Mouse (Mus musculus) heart, embryonic 16.5 days (tissue): ENCODE measurements around the gene Ptch1. TPM values are rescaled to one million over a fixed set of nuclear protein-coding genes. Genes with fewer than 3 reads are reported as not detected.

Source experiments
- ATAC-seq: fragments of 200-750 bp; cut with Nextera tagmentation; replicated peaks from 2 replicates; pipeline ENCODE4 v1.8.0; 2017; ENCODE audit warnings: moderate number of reproducible peaks; ENCODE audit not compliant: insufficient read depth, low FRiP score; ENCODE audit errors: extremely low read depth
- H3K27ac ChIP-seq: fragments of 300-500 bp; sonication (generic); 2 replicates; pipeline ENCODE4 v1.5.1; 2014; ENCODE audit warnings: mild to moderate bottlenecking, low read length, control low read depth, moderate library complexity
- H3K27me3 ChIP-seq: fragments of 300-500 bp; sonication (generic); 2 replicates; pipeline ENCODE4 v1.6.1; 2014; ENCODE audit warnings: low read length, mixed read lengths; ENCODE audit not compliant: control insufficient read depth, insufficient read depth
- H3K36me3 ChIP-seq: fragments of 300-500 bp; sonication (generic); 2 replicates; pipeline ENCODE4 v1.6.1; 2014; ENCODE audit not compliant: control insufficient read depth, insufficient read depth
- H3K4me1 ChIP-seq: fragments of 300-500 bp; sonication (generic); 2 replicates; pipeline ENCODE4 v1.6.1; 2014; ENCODE audit warnings: low read length, mixed read lengths; ENCODE audit not compliant: control insufficient read depth, insufficient read depth
- H3K4me2 ChIP-seq: fragments of 300-500 bp; sonication (generic); 2 replicates; pipeline ENCODE4 v1.6.1; 2014; ENCODE audit warnings: low read depth, mild to moderate bottlenecking, control low read depth, low read length
- H3K4me3 ChIP-seq: fragments of 300-500 bp; sonication (generic); 2 replicates; pipeline ENCODE4 v1.5.1; 2014; ENCODE audit warnings: mild to moderate bottlenecking, control low read depth, low read length
- H3K9ac ChIP-seq: fragments of 300-500 bp; sonication (generic); 2 replicates; pipeline ENCODE4 v1.6.1; 2014; ENCODE audit warnings: low read length, control low read depth
- H3K9me3 ChIP-seq: fragments of 300-500 bp; sonication (generic); replicated peaks from 2 replicates; pipeline ENCODE4 v1.6.1; 2016; ENCODE audit warnings: low read length; ENCODE audit not compliant: control insufficient read depth
- WGBS: fragments of 180-500 bp; shearing (Covaris S2); extraction: QIAGEN DNeasy Blood & Tissue Kit; methylation state at CpG from one replicate; pipeline ENCODE4 v1.1.7; 2014; 5-methylcytosine and 5-hydroxymethylcytosine counted together
- polyA plus RNA-seq: library from polyadenylated mRNA; unstranded; fragments of >200 nt; fragmentation: Nextera tagmentation; extraction: Ambion mirVana; gene quantifications from 2 replicates; pipeline ENCODE4 v1.2.1, GENCODE M21; 2015

The Ptch1 gene
- 5.6 and 7.9 TPM in 2 replicates for polyA plus RNA-seq

DNA sequence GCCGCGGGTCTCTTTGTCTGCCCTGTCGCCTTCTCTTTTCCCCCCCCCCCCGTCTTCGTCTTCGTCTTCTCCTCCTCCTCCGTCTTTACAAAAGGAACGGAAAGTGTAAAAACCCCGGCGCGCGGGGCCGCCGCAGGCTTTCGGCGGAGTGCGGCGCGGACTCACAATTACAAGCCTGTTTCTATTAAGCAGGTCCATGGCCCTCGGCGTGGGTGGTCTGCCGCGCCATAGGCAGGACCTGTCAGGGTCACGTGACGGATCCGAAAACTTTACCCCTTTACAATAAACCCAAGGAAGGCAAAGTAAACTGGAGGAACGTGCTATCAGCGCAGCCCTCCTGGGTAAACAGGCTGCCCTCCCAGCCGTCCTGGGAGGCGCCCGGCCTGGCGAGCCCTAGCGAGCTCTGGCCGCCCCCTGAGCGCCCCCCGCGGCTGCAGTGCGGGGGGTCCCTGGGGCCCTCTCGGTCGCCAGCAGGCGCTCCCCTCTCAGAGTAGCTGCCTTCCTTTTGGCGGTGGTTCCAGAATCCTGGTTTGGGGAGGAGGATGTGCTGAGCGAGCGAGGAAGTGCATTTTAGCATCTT is at the start of gene Ptch1:
TSS of gene Ptch1 (minus strand) at position 343 of the 580 bp plus-strand sequence.
- WGBS: 2% methylated on average over 43 of the region's 44 CpGs
- Histone ChIP-seq H3K4me3 (peak within 1 kb of the TSS; percentile 82), H3K9me3 (no peaks in the 10 kb centered on the region), H3K4me2 (peak within 1 kb of the TSS; percentile 100), H3K4me1 (peaks cover 12% of the 10 kb centered on the region), H3K36me3 (no peaks in the 10 kb centered on the region), H3K27me3 (peaks cover 39% of the 10 kb centered on the region), H3K27ac (no peak within 1 kb of the TSS), H3K9ac (peak within 1 kb of the TSS; percentile 82)
- ATAC-seq: peak; percentile 33; the same call in 1 of the 2 replicates

DNA sequence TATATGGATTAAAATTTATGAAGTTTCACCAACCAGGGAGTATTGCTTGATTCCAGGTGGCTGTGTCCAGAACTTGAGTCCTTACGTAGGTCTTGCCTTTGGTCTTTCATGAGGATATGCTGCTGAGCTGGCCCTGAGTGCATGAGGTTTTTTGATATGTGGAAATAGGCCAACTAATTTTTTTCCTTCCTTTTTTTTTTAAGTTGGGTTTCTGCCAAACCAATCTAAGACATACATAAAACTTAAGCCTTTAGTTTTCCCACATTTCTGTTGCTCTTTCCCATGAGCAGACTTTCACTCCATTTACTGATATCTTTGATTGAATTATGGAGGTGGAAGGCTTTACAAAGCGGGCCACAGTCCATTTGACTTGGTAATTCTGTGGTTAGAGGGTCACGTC is 47.9 kb upstream of the Ptch1 start:
- ATAC-seq: no peak
- H3K27me3 ChIP-seq: no peaks in the 10 kb centered on the region
- H3K4me1 ChIP-seq: no peaks in the 10 kb centered on the region
- 73% methylated on average over 3 of the region's 3 CpGs for WGBS
- no peak overlapping the region for H3K27ac ChIP-seq
- no peak overlapping the region for H3K4me3 ChIP-seq
- H3K9ac ChIP-seq: no peak overlapping the region
- H3K9me3 ChIP-seq: no peaks in the 10 kb centered on the region
- H3K4me2 ChIP-seq: no peak overlapping the region
- H3K36me3 ChIP-seq: no peaks in the 10 kb centered on the region

GRCm38 (mm10) chr13:63613201-63613600 is 39.8 kb upstream of the Ptch1 start:
- no peaks in the 10 kb centered on the region for H3K27me3 ChIP-seq
- no peaks in the 10 kb centered on the region for H3K36me3 ChIP-seq
- ATAC-seq: no peak
- H3K27ac ChIP-seq: no peak overlapping the region
- no peak overlapping the region for H3K9ac ChIP-seq
- no peaks in the 10 kb centered on the region for H3K4me1 ChIP-seq
- no peaks in the 10 kb centered on the region for H3K9me3 ChIP-seq
- 26% methylated on average over 2 of the region's 2 CpGs for whole genome bisulfite sequencing
- H3K4me2 ChIP-seq: no peak overlapping the region
- H3K4me3 ChIP-seq: no peak overlapping the region

GRCm38 (mm10) chr13:63609734-63610133 is 36.3 kb upstream of the Ptch1 start:
- Histone ChIP-seq H3K4me1 (no peaks in the 10 kb centered on the region), H3K36me3 (no peaks in the 10 kb centered on the region), H3K27me3 (no peaks in the 10 kb centered on the region), H3K27ac (no peak overlapping the region), H3K9me3 (no peaks in the 10 kb centered on the region), H3K4me2 (no peak overlapping the region), H3K9ac (no peak overlapping the region), H3K4me3 (no peak overlapping the region)
- ATAC-seq: peak; percentile 52; the same call in 1 of the 2 replicates
- 24% methylated on average over 10 of the region's 10 CpGs for WGBS

- no peak overlapping the region for H3K27ac ChIP-seq
- H3K9ac ChIP-seq: no peak overlapping the region
- no peaks in the 10 kb centered on the region for H3K27me3 ChIP-seq
- no peak for ATAC-seq
- H3K9me3 ChIP-seq: no peaks in the 10 kb centered on the region
- H3K36me3 ChIP-seq: no peaks in the 10 kb centered on the region
- H3K4me1 ChIP-seq: no peaks in the 10 kb centered on the region
- no peak overlapping the region for H3K4me3 ChIP-seq
- WGBS: 57% methylated on average over 3 of the region's 3 CpGs
- no peak overlapping the region for H3K4me2 ChIP-seq
Observed at GRCm38 (mm10) chr13:63597593-63597992, 24.2 kb upstream of the Ptch1 start.

- Histone ChIP-seq H3K4me1 (no peaks in the 10 kb centered on the region), H3K9me3 (no peaks in the 10 kb centered on the region), H3K9ac (no peak overlapping the region), H3K36me3 (no peaks in the 10 kb centered on the region), H3K4me2 (no peak overlapping the region), H3K27ac (0 out of 2 replicates have a peak overlapping the region, but pooled peaks have one; percentile 5), H3K4me3 (no peak overlapping the region), H3K27me3 (no peaks in the 10 kb centered on the region)
- ATAC-seq: no peak
- 65% methylated on average over 7 of the region's 7 CpGs for WGBS
Observed at GRCm38 (mm10) chr13:63595869-63596268, 22.5 kb upstream of the Ptch1 start.

- no peaks in the 10 kb centered on the region for H3K4me1 ChIP-seq
- 81% methylated on average over 13 of the region's 13 CpGs for WGBS
- H3K4me2 ChIP-seq: no peak overlapping the region
- H3K27me3 ChIP-seq: no peaks in the 10 kb centered on the region
- no peak overlapping the region for H3K27ac ChIP-seq
- H3K36me3 ChIP-seq: no peaks in the 10 kb centered on the region
- H3K9me3 ChIP-seq: no peaks in the 10 kb centered on the region
- H3K9ac ChIP-seq: no peak overlapping the region
- H3K4me3 ChIP-seq: no peak overlapping the region
- no peak for ATAC-seq
Observed at GRCm38 (mm10) chr13:63593469-63594050, 20.2 kb upstream of the Ptch1 start.

- WGBS: 87% methylated on average over 5 of the region's 5 CpGs
- Histone ChIP-seq H3K9ac (no peak overlapping the region), H3K27me3 (no peaks in the 10 kb centered on the region), H3K9me3 (no peaks in the 10 kb centered on the region), H3K27ac (no peak overlapping the region), H3K4me2 (no peak overlapping the region), H3K4me1 (no peaks in the 10 kb centered on the region), H3K4me3 (no peak overlapping the region), H3K36me3 (no peaks in the 10 kb centered on the region)
- ATAC-seq: no peak
Observed at GRCm38 (mm10) chr13:63592755-63593154, 19.4 kb upstream of the Ptch1 start.

DNA sequence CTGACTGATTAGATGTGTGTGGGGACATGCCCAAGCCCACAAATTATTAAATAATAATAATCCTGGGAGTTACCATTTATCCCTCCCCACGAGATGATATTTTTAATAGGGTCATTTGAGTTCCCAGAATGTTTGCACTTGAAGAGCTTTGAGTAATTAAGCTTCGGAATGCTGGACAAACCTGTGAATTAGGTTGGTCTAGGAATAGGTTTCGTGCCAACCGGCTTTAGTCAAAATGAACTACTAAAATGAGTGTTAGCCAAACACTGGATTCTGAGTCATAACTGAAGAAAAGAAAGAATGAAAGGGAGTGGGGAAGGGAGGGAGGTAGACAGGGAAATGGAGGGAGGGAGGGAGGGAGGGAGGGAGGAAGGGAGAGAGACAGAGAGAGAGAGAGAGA is 1.2 kb upstream of the Ptch1 start:
- H3K36me3 ChIP-seq: no peaks in the 10 kb centered on the region
- ATAC-seq: no peak
- no peaks in the 10 kb centered on the region for H3K9me3 ChIP-seq
- no peak overlapping the region for H3K9ac ChIP-seq
- H3K4me1 ChIP-seq: peaks cover 6% of the 10 kb centered on the region; the same call in 1 of the 2 replicates
- 62% methylated on average over 4 of the region's 4 CpGs for WGBS
- H3K4me3 ChIP-seq: no peak overlapping the region
- H3K27me3 ChIP-seq: peaks cover 33% of the 10 kb centered on the region
- H3K27ac ChIP-seq: no peak overlapping the region
- H3K4me2 ChIP-seq: no peak overlapping the region
